Mouse (Mus musculus): ENCODE results near the gene Zbtb44. TPM values are rescaled to one million over a fixed set of nuclear protein-coding genes. Genes with fewer than 3 reads are reported as not detected.

The Zbtb44 gene
- polyA plus RNA-seq, 1 experiment from 2014 or later: 4.1 TPM

- Histone ChIP-seq H3K4me2 (ENCODE audit: low read length) (no peak overlapping the region), H3K36me3 (ENCODE audit: control insufficient read depth, insufficient read depth, low read length) (no peaks in the 10 kb centered on the region), H3K27me3 (ENCODE audit: control insufficient read depth, insufficient read depth, low read depth, low read length) (no peaks in the 10 kb centered on the region), H3K4me3 (ENCODE audit: low read depth, low read length) (no peak overlapping the region), H3K27ac (ENCODE audit: low read length) (no peak overlapping the region), H3K9me3 (replicated peaks; ENCODE audit: control insufficient read depth, low read length, poor library complexity, severe bottlenecking) (no peaks in the 10 kb centered on the region), H3K4me1 (ENCODE audit: control insufficient read depth, insufficient read depth, low read length) (no peaks in the 10 kb centered on the region), H3K9ac (ENCODE audit: low read depth, low read length) (no peak overlapping the region)
- no peak for ATAC-seq
These were observed 85.1 kb downstream of the Zbtb44 start for GRCm38 (mm10) chr9:31115586-31115985.

DNA sequence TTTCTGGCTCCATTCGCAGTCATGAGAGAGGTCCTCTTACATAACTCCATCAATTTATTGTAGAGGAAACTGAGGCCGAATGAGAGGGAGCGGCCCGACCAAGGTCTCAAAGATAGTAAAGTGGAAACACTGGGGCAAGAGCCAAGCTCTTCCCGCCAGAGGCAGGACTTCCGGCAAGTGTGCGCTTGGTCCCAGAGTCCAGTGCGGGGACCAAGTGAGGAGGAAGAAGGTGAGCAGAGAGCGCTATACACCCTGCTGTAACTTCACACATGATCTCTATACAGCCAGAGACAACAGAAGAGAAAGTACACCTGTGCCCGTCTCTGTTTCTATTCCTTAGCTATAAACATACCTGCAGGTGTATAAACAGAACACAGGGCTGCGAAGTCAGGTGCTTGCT, 86.6 kb downstream of the Zbtb44 start:
- H3K27me3 ChIP-seq (ENCODE audit: control insufficient read depth, insufficient read depth, low read depth, low read length): no peaks in the 10 kb centered on the region
- no peak overlapping the region for H3K27ac ChIP-seq (ENCODE audit: low read length)
- WGBS: 94% methylated on average over 11 of the region's 11 CpGs
- no peaks in the 10 kb centered on the region for H3K4me1 ChIP-seq (ENCODE audit: control insufficient read depth, insufficient read depth, low read length)
- ATAC-seq: no peak
- no peak overlapping the region for H3K4me3 ChIP-seq (ENCODE audit: low read depth, low read length)
- H3K9ac ChIP-seq (ENCODE audit: low read depth, low read length): no peak overlapping the region
- H3K9me3 ChIP-seq (replicated peaks; ENCODE audit: control insufficient read depth, low read length, poor library complexity, severe bottlenecking): no peaks in the 10 kb centered on the region
- H3K4me2 ChIP-seq (ENCODE audit: low read length): no peak overlapping the region
- H3K36me3 ChIP-seq (ENCODE audit: control insufficient read depth, insufficient read depth, low read length): no peaks in the 10 kb centered on the region

GRCm38 (mm10) chr9:31117488-31117887, 87.0 kb downstream of the Zbtb44 start:
- no peak for ATAC-seq
- no peaks in the 10 kb centered on the region for H3K27me3 ChIP-seq (ENCODE audit: control insufficient read depth, insufficient read depth, low read depth, low read length)
- H3K4me2 ChIP-seq (ENCODE audit: low read length): no peak overlapping the region
- H3K4me3 ChIP-seq (ENCODE audit: low read depth, low read length): no peak overlapping the region
- no peaks in the 10 kb centered on the region for H3K36me3 ChIP-seq (ENCODE audit: control insufficient read depth, insufficient read depth, low read length)
- no peak overlapping the region for H3K9ac ChIP-seq (ENCODE audit: low read depth, low read length)
- no peak overlapping the region for H3K27ac ChIP-seq (ENCODE audit: low read length)
- 90% methylated on average over 6 of the region's 6 CpGs for WGBS
- H3K4me1 ChIP-seq (ENCODE audit: control insufficient read depth, insufficient read depth, low read length): no peaks in the 10 kb centered on the region; the same call in 1 of the 2 replicates
- no peaks in the 10 kb centered on the region for H3K9me3 ChIP-seq (replicated peaks; ENCODE audit: control insufficient read depth, low read length, poor library complexity, severe bottlenecking)

GRCm38 (mm10) chr9:31118520-31119298, 88.3 kb downstream of the Zbtb44 start:
- 39% methylated on average over 11 of the region's 11 CpGs for WGBS
- H3K4me3 ChIP-seq (ENCODE audit: low read depth, low read length): no peak overlapping the region
- no peak overlapping the region for H3K4me2 ChIP-seq (ENCODE audit: low read length)
- no peaks in the 10 kb centered on the region for H3K9me3 ChIP-seq (replicated peaks; ENCODE audit: control insufficient read depth, low read length, poor library complexity, severe bottlenecking)
- no peak overlapping the region for H3K9ac ChIP-seq (ENCODE audit: low read depth, low read length)
- no peaks in the 10 kb centered on the region; the same call in 1 of the 2 replicates for H3K4me1 ChIP-seq (ENCODE audit: control insufficient read depth, insufficient read depth, low read length)
- no peak for ATAC-seq
- H3K36me3 ChIP-seq (ENCODE audit: control insufficient read depth, insufficient read depth, low read length): no peaks in the 10 kb centered on the region
- H3K27ac ChIP-seq (ENCODE audit: low read length): no peak overlapping the region
- H3K27me3 ChIP-seq (ENCODE audit: control insufficient read depth, insufficient read depth, low read depth, low read length): no peaks in the 10 kb centered on the region

DNA sequence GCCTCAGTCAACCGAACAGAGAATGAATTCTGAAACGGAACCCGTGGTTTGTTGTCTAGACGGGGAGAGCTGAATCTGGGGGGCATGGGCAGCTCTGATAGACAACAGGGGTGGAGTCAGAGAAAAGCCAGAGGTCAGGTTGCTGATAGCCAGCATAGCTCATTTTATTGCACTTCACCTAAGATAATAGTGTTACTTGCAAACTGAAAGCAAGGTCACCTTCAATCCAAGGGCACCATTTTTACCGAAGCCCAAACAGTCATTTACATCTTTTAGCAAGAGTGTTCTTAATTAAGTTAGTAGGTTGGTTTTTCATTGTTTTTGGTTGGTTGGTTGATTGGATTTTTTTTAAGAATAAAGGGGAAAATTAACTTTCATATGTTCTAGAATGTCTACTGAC, 89.0 kb downstream of the Zbtb44 start:
- Histone ChIP-seq H3K27ac (ENCODE audit: low read length) (no peak overlapping the region), H3K36me3 (ENCODE audit: control insufficient read depth, insufficient read depth, low read length) (no peaks in the 10 kb centered on the region), H3K9me3 (replicated peaks; ENCODE audit: control insufficient read depth, low read length, poor library complexity, severe bottlenecking) (no peaks in the 10 kb centered on the region), H3K9ac (ENCODE audit: low read depth, low read length) (no peak overlapping the region), H3K4me2 (ENCODE audit: low read length) (no peak overlapping the region), H3K4me1 (ENCODE audit: control insufficient read depth, insufficient read depth, low read length) (no peaks in the 10 kb centered on the region; the same call in 1 of the 2 replicates), H3K27me3 (ENCODE audit: control insufficient read depth, insufficient read depth, low read depth, low read length) (no peaks in the 10 kb centered on the region), H3K4me3 (ENCODE audit: low read depth, low read length) (no peak overlapping the region)
- no peak for ATAC-seq
- WGBS: 82% methylated on average over 5 of the region's 5 CpGs

GRCm38 (mm10) chr9:31119882-31120532, 89.6 kb downstream of the Zbtb44 start:
- Histone ChIP-seq H3K4me3 (ENCODE audit: low read depth, low read length) (no peak overlapping the region), H3K4me1 (ENCODE audit: control insufficient read depth, insufficient read depth, low read length) (no peaks in the 10 kb centered on the region; the same call in 1 of the 2 replicates), H3K9ac (ENCODE audit: low read depth, low read length) (no peak overlapping the region), H3K36me3 (ENCODE audit: control insufficient read depth, insufficient read depth, low read length) (no peaks in the 10 kb centered on the region), H3K27me3 (ENCODE audit: control insufficient read depth, insufficient read depth, low read depth, low read length) (no peaks in the 10 kb centered on the region), H3K4me2 (ENCODE audit: low read length) (no peak overlapping the region), H3K27ac (ENCODE audit: low read length) (no peak overlapping the region), H3K9me3 (replicated peaks; ENCODE audit: control insufficient read depth, low read length, poor library complexity, severe bottlenecking) (no peaks in the 10 kb centered on the region)
- ATAC-seq: no peak
- WGBS: 72% methylated on average over 11 of the region's 11 CpGs

DNA sequence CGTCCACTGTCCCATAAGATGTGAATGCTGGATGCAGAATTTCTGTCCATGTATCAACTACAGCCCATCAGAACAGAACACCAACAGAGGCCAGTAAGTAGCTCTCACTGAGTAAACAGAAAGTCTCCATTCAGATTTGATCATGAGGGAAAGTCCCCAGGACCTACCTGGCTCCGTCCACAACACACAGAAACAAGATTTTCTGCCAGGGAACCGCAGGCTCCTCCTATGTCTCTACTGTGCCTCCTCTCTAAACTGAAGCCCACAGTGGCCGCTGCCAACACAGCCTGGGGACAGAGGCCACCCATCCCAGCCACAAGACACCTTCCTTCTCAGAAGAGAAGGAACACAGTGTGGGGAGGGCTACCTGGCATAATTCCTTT, 90.1 kb downstream of the Zbtb44 start:
- no peaks in the 10 kb centered on the region for H3K9me3 ChIP-seq (replicated peaks; ENCODE audit: control insufficient read depth, low read length, poor library complexity, severe bottlenecking)
- H3K27me3 ChIP-seq (ENCODE audit: control insufficient read depth, insufficient read depth, low read depth, low read length): no peaks in the 10 kb centered on the region
- WGBS: 82% methylated on average over 4 of the region's 4 CpGs
- no peak overlapping the region for H3K9ac ChIP-seq (ENCODE audit: low read depth, low read length)
- H3K4me2 ChIP-seq (ENCODE audit: low read length): no peak overlapping the region
- H3K4me3 ChIP-seq (ENCODE audit: low read depth, low read length): no peak overlapping the region
- no peaks in the 10 kb centered on the region for H3K36me3 ChIP-seq (ENCODE audit: control insufficient read depth, insufficient read depth, low read length)
- no peaks in the 10 kb centered on the region; the same call in 1 of the 2 replicates for H3K4me1 ChIP-seq (ENCODE audit: control insufficient read depth, insufficient read depth, low read length)
- H3K27ac ChIP-seq (ENCODE audit: low read length): no peak overlapping the region
- ATAC-seq: no peak

GRCm38 (mm10) chr9:31122464-31123030, 92.1 kb downstream of the Zbtb44 start:
- H3K4me2 ChIP-seq (ENCODE audit: low read length): no peak overlapping the region
- H3K27me3 ChIP-seq (ENCODE audit: control insufficient read depth, insufficient read depth, low read depth, low read length): no peaks in the 10 kb centered on the region
- no peaks in the 10 kb centered on the region; the same call in 1 of the 2 replicates for H3K4me1 ChIP-seq (ENCODE audit: control insufficient read depth, insufficient read depth, low read length)
- no peak for ATAC-seq
- no peak overlapping the region for H3K27ac ChIP-seq (ENCODE audit: low read length)
- H3K9me3 ChIP-seq (replicated peaks; ENCODE audit: control insufficient read depth, low read length, poor library complexity, severe bottlenecking): no peaks in the 10 kb centered on the region
- H3K36me3 ChIP-seq (ENCODE audit: control insufficient read depth, insufficient read depth, low read length): no peaks in the 10 kb centered on the region
- no peak overlapping the region for H3K9ac ChIP-seq (ENCODE audit: low read depth, low read length)
- H3K4me3 ChIP-seq (ENCODE audit: low read depth, low read length): no peak overlapping the region
- WGBS: 50% methylated on average over 13 of the region's 13 CpGs

Measured in midbrain, embryonic 16.5 days (tissue).